Mouse (Mus musculus) spleen, adult 2 months (tissue): ENCODE results near the gene Bcar3.

Source experiments
- CTCF ChIP-seq: fragments of 200-500 bp; IDR thresholded peaks from 2 replicates; pipeline ENCODE4 v1.5.1; 2011; ENCODE audit warnings: mild to moderate bottlenecking, inconsistent platforms; ENCODE audit not compliant: insufficient read depth, insufficient read length, insufficient replicate concordance; ENCODE audit errors: extremely low read depth
- POLR2A ChIP-seq: fragments of 200-500 bp; IDR thresholded peaks from 2 replicates; pipeline ENCODE4 v1.6.1; 2011; ENCODE audit warnings: low read depth, low read length, inconsistent platforms

DNA sequence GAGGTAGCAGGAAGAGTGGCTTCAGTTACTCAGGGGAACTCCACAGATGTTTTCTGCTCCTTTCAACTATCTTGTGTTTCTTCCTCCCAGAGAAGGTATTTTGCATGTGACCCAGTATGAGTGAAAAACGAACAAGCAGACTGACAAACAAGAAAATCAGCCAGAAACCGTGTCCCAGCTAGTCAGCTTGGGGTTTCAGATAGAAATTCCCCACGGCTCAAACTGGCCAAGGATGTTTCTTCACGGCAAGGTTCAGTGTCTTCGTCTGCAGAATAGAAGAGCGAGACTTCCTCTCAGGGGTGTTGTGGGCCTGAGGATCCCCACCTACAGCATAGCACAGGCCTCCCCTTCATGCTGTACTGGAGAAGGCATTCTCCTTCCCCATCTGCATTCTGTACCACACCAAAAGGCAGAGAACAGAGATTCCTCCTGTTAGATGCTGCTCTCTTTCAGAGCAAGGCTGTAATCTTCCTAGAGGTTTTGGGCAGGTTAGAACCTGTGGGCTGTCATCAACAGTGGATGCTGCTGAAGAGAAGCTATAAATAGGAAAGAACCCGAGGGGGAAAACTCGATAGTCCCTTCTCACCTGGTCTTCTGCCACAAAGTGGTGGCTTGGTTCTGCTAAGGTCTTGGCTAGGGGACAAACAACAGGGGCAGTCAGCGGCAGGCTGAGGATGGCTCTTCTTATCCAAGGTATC is 110.1 kb downstream of the Bcar3 start:
- no peak for TF ChIP-seq CTCF
- TF ChIP-seq POLR2A = no peak; the same call in 1 of the 2 replicates
